Mouse (Mus musculus): ENCODE results near the gene Bean1. TPM values are rescaled to one million over a fixed set of nuclear protein-coding genes. Genes with fewer than 3 reads are reported as not detected.
"Not testable (repeated sequence)": the region's sequence is repeated elsewhere in the genome, so short reads cannot be mapped to it uniquely, and the experiment has no call there.

Bean1 gene
- polyA plus RNA-seq, 1 experiment from 2014 or later, result 2.1 TPM

- TF ChIP-seq CTCF (IDR thresholded peaks at IDR 0.05; ENCODE audit: low read depth), result peak; percentile 56
- no peaks in the 10 kb centered on the region for H3K27me3 ChIP-seq (ENCODE audit: insufficient read depth, low read length)
- 3% methylated on average over 41 of the region's 41 CpGs for WGBS
- no peaks in the 10 kb centered on the region for H3K9me3 ChIP-seq (replicated peaks; ENCODE audit: low read length)
- peaks cover 15% of the 10 kb centered on the region; the same call in 1 of the 2 replicates for H3K4me1 ChIP-seq (replicated peaks; ENCODE audit: insufficient read depth, low read length)
- H3K9ac ChIP-seq (ENCODE audit: low read depth, low read length), result peak within 1 kb of the TSS; percentile 65
- H3K27ac ChIP-seq, result peak within 1 kb of the TSS; percentile 76
- H3K4me3 ChIP-seq (replicated peaks; ENCODE audit: low read depth, low read length), result peak within 1 kb of the TSS; percentile 62
- peak within 1 kb of the TSS; percentile 61 for H3K4me2 ChIP-seq (ENCODE audit: low read length)
- peak; percentile 95 for DNase-seq (ENCODE audit: low spot score)
- H3K36me3 ChIP-seq (ENCODE audit: insufficient read depth, low read length), result no peaks in the 10 kb centered on the region
- ATAC-seq (replicated peaks; ENCODE audit: low FRiP score, low read depth), result peak; percentile 81
Measured at GRCm38 (mm10) chr8:104250439-104251367, 80.5 kb downstream of the Bean1 start, which contains the start of gene Cklf. Gene Cklf (plus strand): TSS chr8:104250861.

- 0% methylated on average over 7 of the region's 7 CpGs for WGBS
Measured at GRCm38 (mm10) chr8:104251461-104251860, 81.2 kb downstream of the Bean1 start.

GRCm38 (mm10) chr8:104253016-104253415, 82.8 kb downstream of the Bean1 start:
- no peak for DNase-seq (ENCODE audit: low spot score)
- Histone ChIP-seq H3K9me3 (replicated peaks; ENCODE audit: low read length) (no peaks in the 10 kb centered on the region), H3K27me3 (ENCODE audit: insufficient read depth, low read length) (no peaks in the 10 kb centered on the region), H3K9ac (ENCODE audit: low read depth, low read length) (no peak overlapping the region), H3K27ac (no peak overlapping the region), H3K36me3 (ENCODE audit: insufficient read depth, low read length) (peaks cover 4% of the 10 kb centered on the region), H3K4me3 (replicated peaks; ENCODE audit: low read depth, low read length) (no peak overlapping the region), H3K4me2 (ENCODE audit: low read length) (no peak overlapping the region), H3K4me1 (replicated peaks; ENCODE audit: insufficient read depth, low read length) (0 out of 2 replicates have a peak, but pooled peaks cover 3% of the 10 kb centered on the region)
- ATAC-seq (replicated peaks; ENCODE audit: low FRiP score, low read depth), result no peak
- 87% methylated on average over 3 of the region's 3 CpGs for WGBS
- peak; percentile 59 for TF ChIP-seq CTCF (IDR thresholded peaks at IDR 0.05; ENCODE audit: low read depth)

More at GRCm38 (mm10) chr8:104251461-104251860, 81.2 kb downstream of the Bean1 start:
- Histone ChIP-seq H3K27ac (no peak overlapping the region), H3K4me3 (replicated peaks; ENCODE audit: low read depth, low read length) (peak overlapping the region; percentile 62), H3K9me3 (replicated peaks; ENCODE audit: low read length) (no peaks in the 10 kb centered on the region), H3K9ac (ENCODE audit: low read depth, low read length) (peak overlapping the region; percentile 65), H3K4me2 (ENCODE audit: low read length) (peak overlapping the region; percentile 61), H3K4me1 (replicated peaks; ENCODE audit: insufficient read depth, low read length) (peaks cover 15% of the 10 kb centered on the region; the same call in 1 of the 2 replicates), H3K36me3 (ENCODE audit: insufficient read depth, low read length) (no peaks in the 10 kb centered on the region), H3K27me3 (ENCODE audit: insufficient read depth, low read length) (no peaks in the 10 kb centered on the region)
- TF ChIP-seq CTCF (IDR thresholded peaks at IDR 0.05; ENCODE audit: low read depth), result no peak
- ATAC-seq (replicated peaks; ENCODE audit: low FRiP score, low read depth) (no peak), DNase-seq (ENCODE audit: low spot score) (peak; percentile 42)

- peaks cover 12% of the 10 kb centered on the region for H3K36me3 ChIP-seq (ENCODE audit: insufficient read depth, low read length)
Measured at GRCm38 (mm10) chr8:104261802-104262201, 91.6 kb downstream of the Bean1 start.

GRCm38 (mm10) chr8:104264271-104264935, 94.2 kb downstream of the Bean1 start:
- 98% methylated on average over 22 of the region's 22 CpGs for WGBS
- H3K9ac ChIP-seq (ENCODE audit: low read depth, low read length); H3K36me3 ChIP-seq (ENCODE audit: insufficient read depth, low read length); ATAC-seq (replicated peaks; ENCODE audit: low FRiP score, low read depth); H3K27ac ChIP-seq; H3K4me3 ChIP-seq (replicated peaks; ENCODE audit: low read depth, low read length); H3K4me2 ChIP-seq (ENCODE audit: low read length); DNase-seq (ENCODE audit: low spot score); H3K4me1 ChIP-seq (replicated peaks; ENCODE audit: insufficient read depth, low read length); H3K9me3 ChIP-seq (replicated peaks; ENCODE audit: low read length); H3K27me3 ChIP-seq (ENCODE audit: insufficient read depth, low read length): not testable (repeated sequence)

More at GRCm38 (mm10) chr8:104261802-104262201, 91.6 kb downstream of the Bean1 start:
- DNase-seq (ENCODE audit: low spot score); ATAC-seq (replicated peaks; ENCODE audit: low FRiP score, low read depth); H3K4me2 ChIP-seq (ENCODE audit: low read length); H3K9me3 ChIP-seq (replicated peaks; ENCODE audit: low read length); H3K4me3 ChIP-seq (replicated peaks; ENCODE audit: low read depth, low read length); H3K27ac ChIP-seq; H3K9ac ChIP-seq (ENCODE audit: low read depth, low read length); H3K4me1 ChIP-seq (replicated peaks; ENCODE audit: insufficient read depth, low read length); H3K27me3 ChIP-seq (ENCODE audit: insufficient read depth, low read length): not testable (repeated sequence)
- WGBS, result 96% methylated on average over 5 of the region's 5 CpGs

- TF ChIP-seq CTCF (IDR thresholded peaks at IDR 0.05; ENCODE audit: low read depth), result no peak
- Histone ChIP-seq H3K27me3 (ENCODE audit: insufficient read depth, low read length) (no peaks in the 10 kb centered on the region), H3K27ac (no peak overlapping the region), H3K9ac (ENCODE audit: low read depth, low read length) (no peak overlapping the region), H3K4me2 (ENCODE audit: low read length) (no peak overlapping the region), H3K9me3 (replicated peaks; ENCODE audit: low read length) (no peaks in the 10 kb centered on the region), H3K4me3 (replicated peaks; ENCODE audit: low read depth, low read length) (no peak overlapping the region), H3K4me1 (replicated peaks; ENCODE audit: insufficient read depth, low read length) (no peaks in the 10 kb centered on the region), H3K36me3 (ENCODE audit: insufficient read depth, low read length) (no peaks in the 10 kb centered on the region)
- ATAC-seq (replicated peaks; ENCODE audit: low FRiP score, low read depth), result no peak
- no peak for DNase-seq (ENCODE audit: low spot score)
Measured at GRCm38 (mm10) chr8:104268368-104268767, 98.1 kb downstream of the Bean1 start.

Other genes with a start within 250 kb of the Bean1 start
- 33.4 and 35.9 TPM in 2 replicates for gene Cdh5, start 68.8 kb upstream of the Bean1 start, polyA plus RNA-seq (2015; fragmentation: Nextera tagmentation; extraction: Ambion mirVana)
- gene Tk2, start 78.1 kb downstream of the Bean1 start, polyA plus RNA-seq (2015; fragmentation: Nextera tagmentation; extraction: Ambion mirVana), result 19.6 and 20.9 TPM in 2 replicates
- 33.4 and 37.2 TPM in 2 replicates for gene Cklf, start 80.4 kb downstream of the Bean1 start, polyA plus RNA-seq (2015; fragmentation: Nextera tagmentation; extraction: Ambion mirVana)
- gene Cmtm2a, start 122.7 kb downstream of the Bean1 start, polyA plus RNA-seq (2015; fragmentation: Nextera tagmentation; extraction: Ambion mirVana), result not detected in 2 replicates
- not detected in 2 replicates for gene Gm45711, start 139.6 kb downstream of the Bean1 start, polyA plus RNA-seq (2015; fragmentation: Nextera tagmentation; extraction: Ambion mirVana)
- gene Cmtm1, start 139.7 kb downstream of the Bean1 start, polyA plus RNA-seq (2015; fragmentation: Nextera tagmentation; extraction: Ambion mirVana), result not detected in 2 replicates
- gene Gm11020, start 151.1 kb downstream of the Bean1 start, polyA plus RNA-seq (2015; fragmentation: Nextera tagmentation; extraction: Ambion mirVana), result not detected in 2 replicates
- gene Cmtm2b, start 151.8 kb downstream of the Bean1 start, polyA plus RNA-seq (2015; fragmentation: Nextera tagmentation; extraction: Ambion mirVana), result not detected in 2 replicates
- gene Cmtm3, start 169.0 kb downstream of the Bean1 start, polyA plus RNA-seq (2015; fragmentation: Nextera tagmentation; extraction: Ambion mirVana), result 125 and 132 TPM in 2 replicates
- gene Cmtm4, start 225.4 kb downstream of the Bean1 start, polyA plus RNA-seq (2015; fragmentation: Nextera tagmentation; extraction: Ambion mirVana), result 4.5 and 4.7 TPM in 2 replicates

Data from kidney, postnatal 0 days (tissue).